Mouse (Mus musculus): ENCODE data around the gene Olfr690. TPM values are rescaled to one million over a fixed set of nuclear protein-coding genes. Genes with fewer than 3 reads are reported as not detected.
"Not testable (repeated sequence)": the region's sequence is repeated elsewhere in the genome, so short reads cannot be mapped to it uniquely, and the experiment has no call there.

Gene Olfr690
- polyA plus RNA-seq, 1 experiment from 2014 or later = not detected

DNA sequence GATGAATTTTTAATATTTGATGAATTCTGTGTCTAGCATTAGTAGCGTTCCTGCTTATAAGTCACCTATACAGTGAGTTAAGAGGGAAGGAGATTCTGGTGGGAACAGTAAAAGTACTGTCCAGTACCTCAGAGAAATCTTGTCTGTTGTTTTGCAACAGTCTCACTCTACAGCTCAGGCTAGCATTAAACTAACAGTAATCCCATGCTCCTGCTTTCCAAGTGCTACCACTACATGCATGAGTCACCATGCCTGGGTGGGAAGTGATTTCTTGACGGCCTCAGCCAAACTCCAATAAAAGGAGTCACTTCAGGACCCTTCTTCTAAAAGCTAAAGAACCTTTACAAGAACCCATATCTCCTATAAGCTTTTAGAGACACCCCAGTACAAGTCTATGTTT lies 27.8 kb upstream of the Olfr690 start:
- DNase-seq (ENCODE audit: low spot score) = no peak
- H3K27me3 ChIP-seq (ENCODE audit: control insufficient read depth, insufficient read depth, low read length) = no peaks in the 10 kb centered on the region
- ATAC-seq (ENCODE audit: insufficient read depth, low FRiP score, low TSS enrichment) = no peak
- WGBS = 85% methylated on average over 2 of the region's 2 CpGs
- H3K36me3 ChIP-seq (ENCODE audit: control insufficient read depth, insufficient read depth, low read length) = no peaks in the 10 kb centered on the region
- H3K4me1 ChIP-seq (ENCODE audit: control insufficient read depth, insufficient read depth, low read length) = no peaks in the 10 kb centered on the region
- no peak overlapping the region for H3K9ac ChIP-seq (ENCODE audit: low read length)
- H3K9me3 ChIP-seq (ENCODE audit: control insufficient read depth, low read length) = no peaks in the 10 kb centered on the region
- H3K4me3 ChIP-seq (ENCODE audit: low read depth, low read length) = no peak overlapping the region
- no peak overlapping the region for H3K4me2 ChIP-seq (ENCODE audit: low read depth)
- no peak overlapping the region for H3K27ac ChIP-seq (ENCODE audit: low read depth, low read length)

DNA sequence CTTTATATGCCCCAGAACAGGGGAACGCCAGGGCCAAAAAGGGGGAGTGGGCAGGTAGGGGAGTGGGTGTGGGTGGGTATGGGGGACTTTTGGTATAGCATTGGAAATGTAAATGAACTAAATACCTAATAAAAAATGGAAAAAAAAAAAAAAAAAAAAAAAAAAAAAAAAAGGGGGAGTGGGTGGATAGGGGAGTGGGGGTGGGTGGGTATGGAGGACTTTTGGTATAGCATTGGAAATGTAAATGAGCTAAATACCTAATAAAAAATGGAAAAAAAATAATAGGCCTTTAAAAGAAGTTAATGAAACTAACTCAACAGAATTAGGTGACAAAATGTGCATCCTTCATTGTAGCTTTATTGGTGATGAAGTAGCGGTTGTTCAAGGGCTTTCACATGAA lies 22.6 kb upstream of the Olfr690 start:
- H3K4me3 ChIP-seq (ENCODE audit: low read depth, low read length); H3K4me2 ChIP-seq (ENCODE audit: low read depth); H3K27ac ChIP-seq (ENCODE audit: low read depth, low read length); DNase-seq (ENCODE audit: low spot score); H3K9me3 ChIP-seq (ENCODE audit: control insufficient read depth, low read length); H3K4me1 ChIP-seq (ENCODE audit: control insufficient read depth, insufficient read depth, low read length); H3K36me3 ChIP-seq (ENCODE audit: control insufficient read depth, insufficient read depth, low read length); H3K9ac ChIP-seq (ENCODE audit: low read length); H3K27me3 ChIP-seq (ENCODE audit: control insufficient read depth, insufficient read depth, low read length): not testable (repeated sequence)
- WGBS = 97% methylated on average over 1 of the region's 2 CpGs
- ATAC-seq (ENCODE audit: insufficient read depth, low FRiP score, low TSS enrichment) = peak; percentile 95

DNA sequence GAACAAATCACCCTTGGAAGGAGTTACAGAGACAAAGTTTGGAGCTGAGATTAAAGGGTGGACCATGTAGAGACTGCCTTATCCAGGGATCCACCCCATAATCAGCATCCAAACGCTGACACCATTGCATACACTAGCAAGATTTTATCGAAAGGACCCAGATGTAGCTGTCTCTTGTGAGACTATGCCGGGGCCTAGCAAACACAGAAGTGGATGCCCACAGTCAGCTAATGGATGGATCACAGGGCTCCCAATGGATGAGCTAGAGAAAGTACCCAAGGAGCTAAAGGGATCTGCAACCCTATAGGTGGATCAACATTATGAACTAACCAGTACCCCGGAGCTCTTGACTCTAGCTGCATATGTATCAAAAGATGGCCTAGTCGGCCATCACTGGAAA lies 22.2 kb upstream of the Olfr690 start:
- H3K27ac ChIP-seq (ENCODE audit: low read depth, low read length); H3K4me1 ChIP-seq (ENCODE audit: control insufficient read depth, insufficient read depth, low read length); H3K27me3 ChIP-seq (ENCODE audit: control insufficient read depth, insufficient read depth, low read length); H3K36me3 ChIP-seq (ENCODE audit: control insufficient read depth, insufficient read depth, low read length); H3K4me2 ChIP-seq (ENCODE audit: low read depth); H3K9me3 ChIP-seq (ENCODE audit: control insufficient read depth, low read length); H3K9ac ChIP-seq (ENCODE audit: low read length); DNase-seq (ENCODE audit: low spot score); H3K4me3 ChIP-seq (ENCODE audit: low read depth, low read length): not testable (repeated sequence)
- WGBS = no CpG with 5 or more reads among the region's 5 CpGs
- peak; percentile 45; the same call in 1 of the 2 replicates for ATAC-seq (ENCODE audit: insufficient read depth, low FRiP score, low TSS enrichment)

DNA sequence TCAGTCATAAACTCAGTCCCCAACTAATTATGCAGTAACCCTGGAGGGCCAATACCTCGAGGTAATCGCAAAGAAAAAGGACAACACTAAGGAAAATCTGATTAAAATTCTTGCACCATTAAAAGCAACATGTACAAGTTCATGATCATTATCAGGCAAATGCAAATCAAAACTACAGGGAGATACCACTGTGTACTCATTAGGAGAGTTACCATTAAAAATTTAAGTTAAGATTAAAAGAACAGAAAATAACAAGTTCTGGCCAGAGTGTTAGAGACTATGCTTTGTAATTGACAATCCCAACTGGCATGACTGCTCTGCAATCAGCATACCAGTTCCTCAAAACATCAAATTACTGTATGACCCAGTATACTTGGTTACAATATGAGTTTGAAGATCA lies 8.8 kb upstream of the Olfr690 start:
- no peak for ATAC-seq (ENCODE audit: insufficient read depth, low FRiP score, low TSS enrichment)
- Histone ChIP-seq H3K27ac (ENCODE audit: low read depth, low read length) (no peak overlapping the region), H3K9ac (ENCODE audit: low read length) (no peak overlapping the region), H3K4me2 (ENCODE audit: low read depth) (no peak overlapping the region), H3K9me3 (ENCODE audit: control insufficient read depth, low read length) (no peaks in the 10 kb centered on the region), H3K4me1 (ENCODE audit: control insufficient read depth, insufficient read depth, low read length) (no peaks in the 10 kb centered on the region), H3K4me3 (ENCODE audit: low read depth, low read length) (no peak overlapping the region), H3K27me3 (ENCODE audit: control insufficient read depth, insufficient read depth, low read length) (no peaks in the 10 kb centered on the region), H3K36me3 (ENCODE audit: control insufficient read depth, insufficient read depth, low read length) (no peaks in the 10 kb centered on the region)
- no peak for DNase-seq (ENCODE audit: low spot score)
- 84% methylated on average over 2 of the region's 2 CpGs for WGBS

DNA sequence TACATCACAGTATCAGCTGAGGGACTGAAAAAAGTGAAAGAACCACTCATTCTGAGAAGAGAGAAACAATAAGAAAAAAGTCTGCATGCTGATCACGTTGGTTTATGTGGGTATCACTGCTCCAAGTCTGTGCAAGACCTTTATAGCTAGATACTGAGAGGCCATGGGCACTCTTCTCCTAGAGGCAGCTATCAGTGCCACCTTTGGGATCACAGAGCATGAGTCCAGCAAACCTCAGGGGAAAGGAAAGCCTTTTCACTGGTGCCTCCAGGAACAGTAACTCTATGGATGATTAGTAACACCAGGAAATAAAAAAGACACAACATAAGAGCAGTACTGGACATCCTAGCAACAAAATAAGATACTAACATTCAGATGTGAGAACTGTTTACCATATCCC lies 8.3 kb upstream of the Olfr690 start, which contains the start of gene Olfr691:
Gene Olfr691, minus strand, starts transcription at position 101 of the 400 bp plus-strand sequence.
- DNase-seq (ENCODE audit: low spot score) (no peak), ATAC-seq (ENCODE audit: insufficient read depth, low FRiP score, low TSS enrichment) (no peak)
- H3K9ac ChIP-seq (ENCODE audit: low read length) = no peak within 1 kb of the TSS
- H3K27ac ChIP-seq (ENCODE audit: low read depth, low read length) = no peak within 1 kb of the TSS
- H3K4me2 ChIP-seq (ENCODE audit: low read depth) = no peak within 1 kb of the TSS
- no peaks in the 10 kb centered on the region for H3K36me3 ChIP-seq (ENCODE audit: control insufficient read depth, insufficient read depth, low read length)
- H3K27me3 ChIP-seq (ENCODE audit: control insufficient read depth, insufficient read depth, low read length) = no peaks in the 10 kb centered on the region
- H3K4me3 ChIP-seq (ENCODE audit: low read depth, low read length) = no peak within 1 kb of the TSS
- no peaks in the 10 kb centered on the region for H3K4me1 ChIP-seq (ENCODE audit: control insufficient read depth, insufficient read depth, low read length)
- H3K9me3 ChIP-seq (ENCODE audit: control insufficient read depth, low read length) = no peaks in the 10 kb centered on the region
- 58% methylated on average over 1 of the region's 1 CpGs for WGBS

DNA sequence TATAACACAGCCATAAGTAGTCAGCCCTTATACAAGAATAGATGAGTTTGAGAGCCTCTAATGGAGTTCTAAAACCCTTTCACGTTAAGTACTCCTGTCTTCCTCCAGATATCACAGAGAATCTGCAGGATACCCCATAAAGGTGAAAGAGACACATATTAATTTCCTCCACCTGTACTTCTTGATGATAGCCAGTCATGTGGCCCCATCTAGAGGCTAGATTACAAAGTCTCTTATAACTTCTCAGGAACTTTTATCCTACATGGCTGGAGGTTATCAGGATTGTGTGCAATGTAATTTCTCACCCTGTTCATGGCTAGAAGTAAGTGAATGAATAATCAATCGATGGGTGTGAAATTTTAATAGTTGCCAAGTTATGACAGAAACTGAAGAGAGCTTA lies 8.6 kb downstream of the Olfr690 start:
- 79% methylated on average over 2 of the region's 2 CpGs for WGBS
- H3K9me3 ChIP-seq (ENCODE audit: control insufficient read depth, low read length) = no peaks in the 10 kb centered on the region
- H3K9ac ChIP-seq (ENCODE audit: low read length) = no peak overlapping the region
- no peaks in the 10 kb centered on the region for H3K4me1 ChIP-seq (ENCODE audit: control insufficient read depth, insufficient read depth, low read length)
- H3K4me2 ChIP-seq (ENCODE audit: low read depth) = no peak overlapping the region
- H3K27ac ChIP-seq (ENCODE audit: low read depth, low read length) = no peak overlapping the region
- no peak overlapping the region for H3K4me3 ChIP-seq (ENCODE audit: low read depth, low read length)
- no peaks in the 10 kb centered on the region for H3K36me3 ChIP-seq (ENCODE audit: control insufficient read depth, insufficient read depth, low read length)
- H3K27me3 ChIP-seq (ENCODE audit: control insufficient read depth, insufficient read depth, low read length) = no peaks in the 10 kb centered on the region
- DNase-seq (ENCODE audit: low spot score) (no peak), ATAC-seq (ENCODE audit: insufficient read depth, low FRiP score, low TSS enrichment) (no peak)

DNA sequence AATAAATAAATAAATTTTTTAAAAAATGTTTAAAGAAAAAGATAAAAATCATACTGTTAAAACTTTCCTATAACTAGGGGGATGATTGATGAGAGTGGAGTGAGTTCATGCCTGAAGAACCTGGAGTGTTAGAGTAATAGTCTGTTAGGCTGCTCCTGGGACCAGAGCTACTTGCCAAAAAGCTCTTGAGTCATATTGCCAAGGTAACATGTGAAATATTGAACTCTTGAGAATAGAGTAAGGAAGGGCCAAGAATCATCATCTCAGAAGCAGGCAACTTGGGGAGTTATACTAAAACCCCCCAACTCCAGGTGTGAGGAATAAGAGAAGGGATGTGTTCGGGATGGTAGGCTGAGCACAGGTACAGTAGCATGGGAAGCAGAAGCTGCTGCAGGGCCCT lies 23.0 kb downstream of the Olfr690 start, which contains the start of gene Olfr689:
Gene Olfr689, plus strand, starts transcription at position 301 of the 400 bp plus-strand sequence.
- DNase-seq (ENCODE audit: low spot score) = no peak
- H3K4me2 ChIP-seq (ENCODE audit: low read depth) = no peak within 1 kb of the TSS
- no peaks in the 10 kb centered on the region for H3K36me3 ChIP-seq (ENCODE audit: control insufficient read depth, insufficient read depth, low read length)
- H3K27me3 ChIP-seq (ENCODE audit: control insufficient read depth, insufficient read depth, low read length) = no peaks in the 10 kb centered on the region
- 77% methylated on average over 1 of the region's 1 CpGs for WGBS
- no peaks in the 10 kb centered on the region for H3K9me3 ChIP-seq (ENCODE audit: control insufficient read depth, low read length)
- H3K9ac ChIP-seq (ENCODE audit: low read length) = no peak within 1 kb of the TSS
- H3K27ac ChIP-seq (ENCODE audit: low read depth, low read length) = no peak within 1 kb of the TSS
- no peak within 1 kb of the TSS for H3K4me3 ChIP-seq (ENCODE audit: low read depth, low read length)
- no peaks in the 10 kb centered on the region for H3K4me1 ChIP-seq (ENCODE audit: control insufficient read depth, insufficient read depth, low read length)
- no peak for ATAC-seq (ENCODE audit: insufficient read depth, low FRiP score, low TSS enrichment)

DNA sequence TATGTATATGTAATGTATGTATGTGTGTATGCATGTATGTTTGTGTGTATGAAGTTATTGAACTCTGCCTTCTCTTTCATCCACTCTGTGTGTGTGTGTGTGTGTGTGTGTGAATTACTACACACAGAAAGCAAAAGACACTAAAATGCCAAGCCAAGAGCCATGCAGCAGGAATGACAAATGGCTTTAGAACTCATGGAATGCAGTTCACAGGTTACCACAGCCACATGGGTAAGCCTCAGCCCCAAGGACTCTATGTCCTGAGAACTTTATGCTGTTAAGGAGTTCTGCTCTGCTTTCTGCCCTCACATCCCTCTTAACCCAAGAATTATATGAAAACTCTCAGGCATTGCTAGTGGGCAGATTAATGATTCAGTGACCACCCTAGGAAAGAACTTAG lies 43.9 kb downstream of the Olfr690 start:
- no peaks in the 10 kb centered on the region for H3K4me1 ChIP-seq (ENCODE audit: control insufficient read depth, insufficient read depth, low read length)

DNA sequence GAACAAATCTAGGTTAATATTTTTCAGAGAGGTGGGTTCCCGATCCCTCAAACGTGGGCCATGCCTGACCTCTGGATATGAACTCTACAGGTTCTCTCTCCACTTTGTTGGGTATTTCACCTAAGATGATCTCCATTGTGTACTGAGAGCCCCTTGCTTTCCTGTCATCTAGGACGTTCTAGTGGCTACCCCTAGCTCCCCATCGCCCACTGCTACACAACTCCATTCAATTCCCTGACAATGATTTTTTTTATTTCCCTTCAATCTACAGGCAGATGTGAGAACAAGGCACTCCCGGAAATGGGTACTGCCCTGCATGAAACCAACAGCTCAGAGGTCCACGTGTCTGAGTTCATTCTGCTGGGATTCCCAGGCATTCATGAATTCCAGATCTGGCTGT lies 46.1 kb downstream of the Olfr690 start, which contains the start of gene Olfr688:
Gene Olfr688, plus strand, starts transcription at position 301 of the 400 bp plus-strand sequence.
- Histone ChIP-seq H3K27ac (ENCODE audit: low read depth, low read length) (no peak within 1 kb of the TSS), H3K9ac (ENCODE audit: low read length) (no peak within 1 kb of the TSS), H3K36me3 (ENCODE audit: control insufficient read depth, insufficient read depth, low read length) (no peaks in the 10 kb centered on the region), H3K4me3 (ENCODE audit: low read depth, low read length) (no peak within 1 kb of the TSS), H3K4me2 (ENCODE audit: low read depth) (no peak within 1 kb of the TSS), H3K4me1 (ENCODE audit: control insufficient read depth, insufficient read depth, low read length) (no peaks in the 10 kb centered on the region), H3K27me3 (ENCODE audit: control insufficient read depth, insufficient read depth, low read length) (no peaks in the 10 kb centered on the region), H3K9me3 (ENCODE audit: control insufficient read depth, low read length) (no peaks in the 10 kb centered on the region)
- ATAC-seq (ENCODE audit: insufficient read depth, low FRiP score, low TSS enrichment) (no peak), DNase-seq (ENCODE audit: low spot score) (no peak)
- 83% methylated on average over 6 of the region's 6 CpGs for WGBS

More for the DNA sequence above, 43.9 kb downstream of the Olfr690 start:
- DNase-seq (ENCODE audit: low spot score) = no peak
- H3K27me3 ChIP-seq (ENCODE audit: control insufficient read depth, insufficient read depth, low read length) = no peaks in the 10 kb centered on the region
- ATAC-seq (ENCODE audit: insufficient read depth, low FRiP score, low TSS enrichment) = no peak
- H3K9me3 ChIP-seq (ENCODE audit: control insufficient read depth, low read length) = no peaks in the 10 kb centered on the region
- H3K27ac ChIP-seq (ENCODE audit: low read depth, low read length) = no peak overlapping the region
- H3K9ac ChIP-seq (ENCODE audit: low read length) = no peak overlapping the region
- no peak overlapping the region for H3K4me2 ChIP-seq (ENCODE audit: low read depth)
- no peak overlapping the region for H3K4me3 ChIP-seq (ENCODE audit: low read depth, low read length)
- no peaks in the 10 kb centered on the region for H3K36me3 ChIP-seq (ENCODE audit: control insufficient read depth, insufficient read depth, low read length)
